Mouse (Mus musculus) lung, postnatal 0 days (tissue): ENCODE measurements around the gene Sorcs2.

Source experiments
- CTCF ChIP-seq: IDR thresholded peaks from 2 replicates; pipeline ENCODE4 v1.5.1; 2016; ENCODE audit warnings: antibody characterized with exemption, mild to moderate bottlenecking
- EP300 ChIP-seq: IDR thresholded peaks from 2 replicates; pipeline ENCODE4 v1.6.1; 2016; ENCODE audit warnings: antibody characterized with exemption, mild to moderate bottlenecking, control low read depth

DNA sequence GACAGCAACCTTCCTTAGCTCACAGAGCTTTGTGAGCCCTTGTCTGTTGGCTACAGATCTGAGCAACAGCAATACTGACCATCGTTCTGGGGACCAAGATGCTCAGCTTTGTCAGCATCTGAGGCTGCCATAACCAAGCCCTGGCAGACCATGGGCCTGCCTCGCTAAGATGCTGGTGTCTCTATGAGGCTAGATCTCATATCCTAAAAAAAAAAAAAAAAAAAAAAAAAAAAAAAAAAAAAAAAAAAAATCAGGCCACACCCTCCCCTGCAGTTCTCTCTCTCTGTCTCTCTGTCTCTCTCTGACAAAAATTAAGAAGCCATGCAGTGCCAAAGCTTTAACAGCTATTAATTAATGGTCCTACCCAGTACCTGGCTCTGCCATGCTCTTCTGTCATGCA is 251.3 kb downstream of the Sorcs2 start:
- no peak for TF ChIP-seq CTCF
- no peak for TF ChIP-seq EP300
